Comparison of ENCODE assay signal across 27 mouse cellular contexts in genomic region chr4:123745221-123745775, GRCm38 (mm10). TPM values are rescaled to one million over a fixed set of nuclear protein-coding genes. Genes with fewer than 3 reads are reported as not detected.
DNase-seq lines count a peak whose midpoint lies in the region; ATAC-seq and TF ChIP-seq lines count a peak whose summit lies in the region.
"Had no signal": no experiment of that assay in that cellular context is flagged by ENCODE, and none has a peak within 500 bp of the region (broad histone marks: within the 10 kb centered on the region; RNA-seq: fewer than 3 reads in every experiment).

No protein-coding gene starts in this region.

- TF ChIP-seq EP300 in liver, postnatal 0 days (IDR thresholded peaks at IDR 0.05; ENCODE audit: low read depth): no peak

- no peak for TF ChIP-seq CTCF in liver, postnatal 0 days (IDR thresholded peaks at IDR 0.05; ENCODE audit: low read depth)

- ATAC-seq in liver, postnatal 0 days: no peak
- no peak for ATAC-seq in liver, embryonic 12.5 days
- ATAC-seq: midbrain, embryonic 13.5 days had no signal

- no peaks in the 10 kb centered on the region for H3K27me3 ChIP-seq in liver, postnatal 0 days (ENCODE audit: insufficient read depth, low read length)
- no peaks in the 10 kb centered on the region for H3K27me3 ChIP-seq in liver, embryonic 12.5 days (replicated peaks)
- H3K27me3 ChIP-seq: embryonic facial prominence, embryonic 13.5 days; forebrain, embryonic 12.5 days; heart, embryonic 13.5 days; hindbrain, embryonic 12.5 days; limb, embryonic 13.5 days; liver, embryonic 15.5 days; midbrain, embryonic 13.5 days had no signal

- H3K4me2 ChIP-seq in liver, postnatal 0 days (ENCODE audit: low read depth, low read length): no peak overlapping the region
- H3K4me2 ChIP-seq in liver, embryonic 12.5 days: no peak overlapping the region
- H3K4me2 ChIP-seq: embryonic facial prominence, embryonic 13.5 days; forebrain, embryonic 12.5 days; heart, embryonic 13.5 days; hindbrain, embryonic 12.5 days; limb, embryonic 13.5 days; liver, embryonic 15.5 days; midbrain, embryonic 13.5 days had no signal

- H3K36me3 ChIP-seq in liver, postnatal 0 days (replicated peaks; ENCODE audit: insufficient read depth, low read length): peaks cover 29% of the 10 kb centered on the region
- peaks cover 37% of the 10 kb centered on the region for H3K36me3 ChIP-seq in liver, embryonic 12.5 days

- peaks cover 8% of the 10 kb centered on the region for H3K4me1 ChIP-seq in liver, postnatal 0 days (ENCODE audit: insufficient read depth)
- H3K4me1 ChIP-seq in liver, embryonic 12.5 days: peaks cover 27% of the 10 kb centered on the region
- H3K4me1 ChIP-seq in brown adipose tissue, adult 24 weeks (ENCODE audit: control insufficient read depth, insufficient read depth, insufficient read length, low read length): peaks cover 7% of the 10 kb centered on the region; the same call in 1 of the 2 replicates

- WGBS in liver, postnatal 0 days (ENCODE audit: insufficient replicate concordance): 73% methylated on average over 4 of the region's 4 CpGs
- WGBS in liver, embryonic 12.5 days (ENCODE audit: insufficient replicate concordance): 87% methylated on average over 4 of the region's 4 CpGs

- peak; percentile 36 to 73 for DNase-seq in adrenal gland, adult (ENCODE audit: inconsistent age in 2 of 2, low spot score in 1 of 2)
- no peak for DNase-seq in adrenal gland, postnatal 4 days (ENCODE audit: low spot score in 2 of 2)
- DNase-seq in liver, postnatal 0 days: no peak
- DNase-seq in adrenal gland, adult 2 months: peak; percentile 53
- no peak for DNase-seq in cerebellum, adult 9-11 months
- DNase-seq in thymus, postnatal 14 days: no peak
- DNase-seq: cerebellum, adult 11-12 months; cerebellum, postnatal 36 days; embryo, embryonic 11 days; kidney, adult 11 months; layer of hippocampus, adult 9-11 months; right cerebral cortex, adult 18-20 months; right cerebral cortex, postnatal 4 days had no signal

- no peak overlapping the region for H3K4me3 ChIP-seq in liver, postnatal 0 days (ENCODE audit: low read depth, low read length)
- no peak overlapping the region for H3K4me3 ChIP-seq in liver, embryonic 12.5 days
- H3K4me3 ChIP-seq in brown adipose tissue, adult 24 weeks (ENCODE audit: insufficient read depth, low read depth, low read length): no peak overlapping the region
- H3K4me3 ChIP-seq: embryonic facial prominence, embryonic 13.5 days; erythroblast, embryonic 14.5 days; forebrain, embryonic 12.5 days; heart, embryonic 13.5 days; hindbrain, embryonic 12.5 days; limb, embryonic 13.5 days; liver, embryonic 15.5 days; midbrain, embryonic 13.5 days had no signal

- H3K9me3 ChIP-seq in liver, postnatal 0 days (ENCODE audit: low read length): no peaks in the 10 kb centered on the region
- no peaks in the 10 kb centered on the region for H3K9me3 ChIP-seq in liver, embryonic 12.5 days (replicated peaks)
- H3K9me3 ChIP-seq: embryonic facial prominence, embryonic 13.5 days; forebrain, embryonic 12.5 days; heart, embryonic 13.5 days; hindbrain, embryonic 12.5 days; limb, embryonic 13.5 days; liver, embryonic 15.5 days; midbrain, embryonic 13.5 days had no signal

- H3K27ac ChIP-seq in liver, postnatal 0 days (ENCODE audit: low read depth): peak overlapping the region; percentile 11; the same call in 1 of the 2 replicates
- no peak overlapping the region for H3K27ac ChIP-seq in liver, embryonic 12.5 days
- peak overlapping the region; percentile 64 for H3K27ac ChIP-seq in brown adipose tissue, adult 24 weeks (replicated peaks; ENCODE audit: low read depth, low read length)
- H3K27ac ChIP-seq: embryonic facial prominence, embryonic 13.5 days; forebrain, embryonic 12.5 days; heart, embryonic 13.5 days; hindbrain, embryonic 12.5 days; limb, embryonic 13.5 days; liver, embryonic 15.5 days; midbrain, embryonic 13.5 days had no signal

- no peak overlapping the region for H3K9ac ChIP-seq in liver, postnatal 0 days (replicated peaks)
- H3K9ac ChIP-seq in liver, embryonic 12.5 days: no peak overlapping the region
- H3K9ac ChIP-seq: embryonic facial prominence, embryonic 13.5 days; forebrain, embryonic 12.5 days; heart, embryonic 13.5 days; hindbrain, embryonic 12.5 days; limb, embryonic 13.5 days; liver, embryonic 15.5 days; midbrain, embryonic 13.5 days had no signal

RNA-seq across cellular contexts. Expression of gene Akirin1, which starts 4.8 kb away (rescaled TPM):
- 10 to 100 TPM; 47.0 to 53.5 TPM for total RNA-seq in adrenal gland, postnatal 4 days (2021)
- polyA plus RNA-seq in liver, postnatal 0 days (2015; fragmentation: Nextera tagmentation; extraction: Ambion mirVana): 21.2 and 22.7 TPM in 2 replicates
- polyA plus RNA-seq in liver, embryonic 12.5 days (2016; fragmentation: Nextera tagmentation; extraction: Ambion mirVana): 37.2 and 41.5 TPM in 2 replicates
- 10 to 100 TPM; 60.4 to 76.5 TPM for total RNA-seq in adrenal gland, adult 2 months (2021)
- polyA plus RNA-seq in adrenal gland, adult 2 months (2012; rRNA removed): 179 and 200 TPM in 2 replicates
- polyA plus RNA-seq in brown adipose tissue, adult 24 weeks (2012; ENCODE audit: insufficient read depth, insufficient read length, missing spikeins): 41.9 and 46.0 TPM in 2 replicates

RNA-seq across cellular contexts. Expression of gene Ndufs5, which starts 27.3 kb away (rescaled TPM):
- 100 to 1,000 TPM; 170 to 195 TPM for total RNA-seq in adrenal gland, postnatal 4 days (2021)
- polyA plus RNA-seq in liver, postnatal 0 days (2015; fragmentation: Nextera tagmentation; extraction: Ambion mirVana): 257 and 261 TPM in 2 replicates
- polyA plus RNA-seq in liver, embryonic 12.5 days (2016; fragmentation: Nextera tagmentation; extraction: Ambion mirVana): 224 and 227 TPM in 2 replicates
- 100 to 1,000 TPM; 178 to 276 TPM for total RNA-seq in adrenal gland, adult 2 months (2021)
- polyA plus RNA-seq in adrenal gland, adult 2 months (2012; rRNA removed): 11.9 and 15.8 TPM in 2 replicates
- polyA plus RNA-seq in brown adipose tissue, adult 24 weeks (2012; ENCODE audit: insufficient read depth, insufficient read length, missing spikeins): 1,258 and 1,341 TPM in 2 replicates

RNA-seq across cellular contexts. Expression of gene Rhbdl2, which starts 42.4 kb away (rescaled TPM):
- 1 to 10 TPM; 2.3 to 3.2 TPM for total RNA-seq in adrenal gland, postnatal 4 days (2021)
- polyA plus RNA-seq in liver, postnatal 0 days (2015; fragmentation: Nextera tagmentation; extraction: Ambion mirVana): not detected in 2 replicates
- 0.08 TPM in 1 of 2 replicates, not detected in the other for polyA plus RNA-seq in liver, embryonic 12.5 days (2016; fragmentation: Nextera tagmentation; extraction: Ambion mirVana)
- total RNA-seq in adrenal gland, adult 2 months (2021): 1 to 10 TPM in 1 of 2 experiments, under 1 TPM in 1; 0.63 to 1.3 TPM
- 0.35 and 0.48 TPM in 2 replicates for polyA plus RNA-seq in adrenal gland, adult 2 months (2012; rRNA removed)
- not detected in 2 replicates for polyA plus RNA-seq in brown adipose tissue, adult 24 weeks (2012; ENCODE audit: insufficient read depth, insufficient read length, missing spikeins)
- total RNA-seq: gastrocnemius, adult 8-10 months; granulocyte monocyte progenitor cell, adult 5-6 weeks; heart, postnatal 25 days; monocyte, adult 5-6 weeks had no signal
- polyA plus RNA-seq: erythroblast, embryonic 14.5 days; liver, embryonic 15.5 days had no signal

Comparison
In these comparisons a context has a peak if more than half of its experiments do, and no peak if none do; other contexts are left out.
1. DNase-seq: peak in adrenal gland, adult (2 of 2) and adrenal gland, adult 2 months (single experiment); none in adrenal gland, postnatal 4 days (0 of 2), liver, postnatal 0 days (single experiment), cerebellum, adult 9-11 months (single experiment) and thymus, postnatal 14 days (single experiment).
2. RNA of gene Ndufs5, which starts 27.3 kb away (polyA plus RNA-seq): 1,258 to 1,341 TPM in brown adipose tissue, adult 24 weeks, 257 to 261 TPM in liver, postnatal 0 days and 224 to 227 TPM in liver, embryonic 12.5 days; 11.9 to 15.8 TPM in adrenal gland, adult 2 months; every median in the first group is over 10 times any median in the second.